Mouse (Mus musculus) heart, postnatal 0 days (tissue): ENCODE measurements around the gene Elf3.

ENCODE experiments used
- CTCF ChIP-seq: IDR thresholded peaks from 2 replicates; pipeline ENCODE4 v1.5.1; 2016; ENCODE audit warnings: antibody characterized with exemption, control low read depth, low read depth
- EP300 ChIP-seq: IDR thresholded peaks from 2 replicates; pipeline ENCODE4 v1.6.1; 2016; ENCODE audit warnings: antibody characterized with exemption, low read depth

DNA sequence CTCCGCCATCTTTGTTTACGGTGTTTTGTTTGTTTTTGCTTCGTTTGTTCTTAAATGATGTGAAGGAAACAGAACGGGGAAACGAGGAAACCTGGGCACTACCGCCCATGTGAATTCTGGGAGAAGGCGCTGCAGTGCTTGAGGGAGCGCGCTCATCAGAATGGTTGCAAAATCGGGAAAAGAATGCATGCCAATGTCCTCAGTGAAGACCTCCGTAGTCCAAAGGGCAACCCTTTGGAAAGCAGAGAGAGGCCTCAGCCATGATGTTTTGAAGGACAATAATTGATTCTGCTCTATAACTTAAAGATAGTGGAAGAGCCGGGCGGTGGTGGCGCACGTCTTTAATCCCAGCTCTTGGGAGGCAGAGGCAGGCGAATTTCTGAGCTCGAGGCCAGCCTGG, 23.5 kb upstream of the Elf3 start:
- no peak for TF ChIP-seq EP300
- no peak for TF ChIP-seq CTCF
